Comparison of ENCODE assay signal across 8 mouse cellular contexts in genomic region chr13:55535796-55536193, GRCm38 (mm10). TPM values are rescaled to one million over a fixed set of nuclear protein-coding genes. Genes with fewer than 3 reads are reported as not detected.
DNase-seq lines count a peak whose midpoint lies in the region; ATAC-seq lines count a peak whose summit lies in the region.

No protein-coding gene starts in this region.

- no peaks in the 10 kb centered on the region for H3K27me3 ChIP-seq in lung, embryonic 15.5 days
- H3K27me3 ChIP-seq in embryonic facial prominence, embryonic 11.5 days (ENCODE audit: control insufficient read depth, insufficient read depth, low read length), result no peaks in the 10 kb centered on the region
- H3K27me3 ChIP-seq in intestine, embryonic 15.5 days (replicated peaks), result no peaks in the 10 kb centered on the region
- no peaks in the 10 kb centered on the region for H3K27me3 ChIP-seq in neural tube, embryonic 13.5 days

- peak overlapping the region; percentile 98 for H3K4me3 ChIP-seq in lung, embryonic 15.5 days
- peak overlapping the region; percentile 87 for H3K4me3 ChIP-seq in embryonic facial prominence, embryonic 11.5 days (ENCODE audit: low read depth, low read length)
- peak overlapping the region; percentile 94 for H3K4me3 ChIP-seq in intestine, embryonic 15.5 days (replicated peaks)
- H3K4me3 ChIP-seq in neural tube, embryonic 13.5 days, result peak overlapping the region; percentile 90

- no peak for DNase-seq in lung, postnatal 4 days
- no peak for DNase-seq in embryonic facial prominence, embryonic 11.5 days (ENCODE audit: low spot score)
- DNase-seq in left cerebral cortex, postnatal 25 days (ENCODE audit: low spot score in 2 of 2), result no peak
- DNase-seq in adrenal gland, postnatal 10 days, result no peak

- H3K4me1 ChIP-seq in lung, embryonic 15.5 days, result peaks cover 15% of the 10 kb centered on the region
- no peaks in the 10 kb centered on the region for H3K4me1 ChIP-seq in embryonic facial prominence, embryonic 11.5 days (ENCODE audit: control insufficient read depth, insufficient read depth, low read length)
- H3K4me1 ChIP-seq in intestine, embryonic 15.5 days (replicated peaks), result peaks cover 8% of the 10 kb centered on the region
- H3K4me1 ChIP-seq in neural tube, embryonic 13.5 days (replicated peaks), result peaks cover 18% of the 10 kb centered on the region

- no peaks in the 10 kb centered on the region for H3K9me3 ChIP-seq in lung, embryonic 15.5 days
- H3K9me3 ChIP-seq in embryonic facial prominence, embryonic 11.5 days (replicated peaks; ENCODE audit: control insufficient read depth, low read length), result no peaks in the 10 kb centered on the region
- H3K9me3 ChIP-seq in intestine, embryonic 15.5 days, result no peaks in the 10 kb centered on the region
- H3K9me3 ChIP-seq in neural tube, embryonic 13.5 days, result no peaks in the 10 kb centered on the region

- peak overlapping the region; percentile 87 for H3K9ac ChIP-seq in lung, embryonic 15.5 days
- H3K9ac ChIP-seq in embryonic facial prominence, embryonic 11.5 days (replicated peaks; ENCODE audit: low read length), result peak overlapping the region; percentile 73
- H3K9ac ChIP-seq in intestine, embryonic 15.5 days, result peak overlapping the region; percentile 84
- peak overlapping the region; percentile 86 for H3K9ac ChIP-seq in neural tube, embryonic 13.5 days

- ATAC-seq in lung, embryonic 15.5 days (ENCODE audit: borderline replicate concordance, extremely low read depth, low FRiP score, low TSS enrichment), result peak; percentile 16
- ATAC-seq in embryonic facial prominence, embryonic 11.5 days (replicated peaks; ENCODE audit: insufficient number of reproducible peaks, low FRiP score, low TSS enrichment, low read depth), result 0 out of 2 replicates have a peak, but pooled peaks have one; percentile 2
- no peak; the same call in 1 of the 2 replicates for ATAC-seq in intestine, embryonic 15.5 days
- ATAC-seq in neural tube, embryonic 13.5 days (ENCODE audit: low read depth), result peak; percentile 52
- ATAC-seq in granulocyte monocyte progenitor cell, adult 5-6 weeks (replicated peaks; ENCODE audit: poor library complexity, severe bottlenecking), result no peak

- WGBS in lung, embryonic 15.5 days, result 14% methylated on average over 17 of the region's 17 CpGs
- WGBS in embryonic facial prominence, embryonic 11.5 days, result 17% methylated on average over 17 of the region's 17 CpGs
- WGBS in intestine, embryonic 15.5 days, result 17% methylated on average over 17 of the region's 17 CpGs
- 17% methylated on average over 17 of the region's 17 CpGs for WGBS in neural tube, embryonic 13.5 days

- intact Hi-C loops in left cerebral cortex, postnatal 25 days (cut with DNase I), result loop anchor here (5.0 kb wide), 1 partner anchor 128 kb away; no protein-coding TSS in a partner anchor

- H3K36me3 ChIP-seq in lung, embryonic 15.5 days, result peaks cover 64% of the 10 kb centered on the region
- peaks cover 16% of the 10 kb centered on the region for H3K36me3 ChIP-seq in embryonic facial prominence, embryonic 11.5 days (replicated peaks; ENCODE audit: control insufficient read depth, insufficient read depth, low read depth, low read length)
- peaks cover 39% of the 10 kb centered on the region for H3K36me3 ChIP-seq in intestine, embryonic 15.5 days
- H3K36me3 ChIP-seq in neural tube, embryonic 13.5 days, result peaks cover 75% of the 10 kb centered on the region

- H3K4me2 ChIP-seq in lung, embryonic 15.5 days, result peak overlapping the region; percentile 89
- peak overlapping the region; percentile 90 for H3K4me2 ChIP-seq in embryonic facial prominence, embryonic 11.5 days (ENCODE audit: low read depth, low read length)
- peak overlapping the region; percentile 87 for H3K4me2 ChIP-seq in intestine, embryonic 15.5 days (replicated peaks)
- H3K4me2 ChIP-seq in neural tube, embryonic 13.5 days, result peak overlapping the region; percentile 98

- no peak overlapping the region for H3K27ac ChIP-seq in lung, embryonic 15.5 days
- H3K27ac ChIP-seq in embryonic facial prominence, embryonic 11.5 days (replicated peaks; ENCODE audit: low read depth, low read length), result peak overlapping the region; percentile 67
- H3K27ac ChIP-seq in intestine, embryonic 15.5 days, result 0 out of 2 replicates have a peak overlapping the region, but pooled peaks have one; percentile 56
- peak overlapping the region; percentile 86 for H3K27ac ChIP-seq in neural tube, embryonic 13.5 days (replicated peaks)

RNA-seq across cellular contexts. Expression of gene Ddx41, which starts 0.7 kb away (rescaled TPM):
- polyA plus RNA-seq in lung, embryonic 15.5 days (2015; fragmentation: Nextera tagmentation; extraction: Ambion mirVana), result 65.7 and 67.2 TPM in 2 replicates
- 77.7 and 81.4 TPM in 2 replicates for polyA plus RNA-seq in embryonic facial prominence, embryonic 11.5 days (2014; fragmentation: Nextera tagmentation; extraction: Ambion mirVana)
- 50.9 and 51.0 TPM in 2 replicates for polyA plus RNA-seq in intestine, embryonic 15.5 days (2015; fragmentation: Nextera tagmentation; extraction: Ambion mirVana)
- polyA plus RNA-seq in neural tube, embryonic 13.5 days (2015; fragmentation: Nextera tagmentation; extraction: Ambion mirVana), result 51.6 and 54.4 TPM in 2 replicates
- 10 to 100 TPM; 53.6 to 58.0 TPM for total RNA-seq in left cerebral cortex, postnatal 25 days (2021)
- 10 to 100 TPM; 38.5 to 39.9 TPM for total RNA-seq in adrenal gland, postnatal 10 days (2021)
- 54.4 and 69.5 TPM in 2 replicates for total RNA-seq in granulocyte monocyte progenitor cell, adult 5-6 weeks (2014; fragmentation: Nextera tagmentation)
- total RNA-seq in granulocyte monocyte progenitor cell, adult 5-6 weeks (2017), result 73.7 and 81.8 TPM in 2 replicates

RNA-seq across cellular contexts. Expression of gene Dok3, which starts 6.7 kb away (rescaled TPM):
- polyA plus RNA-seq in lung, embryonic 15.5 days (2015; fragmentation: Nextera tagmentation; extraction: Ambion mirVana), result 2.7 and 3.1 TPM in 2 replicates
- polyA plus RNA-seq in embryonic facial prominence, embryonic 11.5 days (2014; fragmentation: Nextera tagmentation; extraction: Ambion mirVana), result 1.0 and 1.3 TPM in 2 replicates
- 3.1 and 3.6 TPM in 2 replicates for polyA plus RNA-seq in intestine, embryonic 15.5 days (2015; fragmentation: Nextera tagmentation; extraction: Ambion mirVana)
- 4.2 and 4.6 TPM in 2 replicates for polyA plus RNA-seq in neural tube, embryonic 13.5 days (2015; fragmentation: Nextera tagmentation; extraction: Ambion mirVana)
- 10 to 100 TPM in 1 of 2 experiments, 1 to 10 TPM in 1; 9.7 to 13.2 TPM for total RNA-seq in left cerebral cortex, postnatal 25 days (2021)
- total RNA-seq in adrenal gland, postnatal 10 days (2021), result 1 to 10 TPM; 5.0 to 5.1 TPM
- total RNA-seq in granulocyte monocyte progenitor cell, adult 5-6 weeks (2014; fragmentation: Nextera tagmentation), result 26.2 and 59.4 TPM in 2 replicates
- total RNA-seq in granulocyte monocyte progenitor cell, adult 5-6 weeks (2017), result 32.7 and 40.6 TPM in 2 replicates

RNA-seq across cellular contexts. Expression of gene Pdlim7, which starts 22.3 kb away (rescaled TPM):
- polyA plus RNA-seq in lung, embryonic 15.5 days (2015; fragmentation: Nextera tagmentation; extraction: Ambion mirVana), result 169 and 176 TPM in 2 replicates
- polyA plus RNA-seq in embryonic facial prominence, embryonic 11.5 days (2014; fragmentation: Nextera tagmentation; extraction: Ambion mirVana), result 124 and 136 TPM in 2 replicates
- 187 and 195 TPM in 2 replicates for polyA plus RNA-seq in intestine, embryonic 15.5 days (2015; fragmentation: Nextera tagmentation; extraction: Ambion mirVana)
- polyA plus RNA-seq in neural tube, embryonic 13.5 days (2015; fragmentation: Nextera tagmentation; extraction: Ambion mirVana), result 155 and 167 TPM in 2 replicates
- 10 to 100 TPM; 89.6 to 96.1 TPM for total RNA-seq in left cerebral cortex, postnatal 25 days (2021)
- 10 to 100 TPM; 31.6 to 39.4 TPM for total RNA-seq in adrenal gland, postnatal 10 days (2021)
- 10.2 and 23.3 TPM in 2 replicates for total RNA-seq in granulocyte monocyte progenitor cell, adult 5-6 weeks (2014; fragmentation: Nextera tagmentation)
- 4.1 and 5.7 TPM in 2 replicates for total RNA-seq in granulocyte monocyte progenitor cell, adult 5-6 weeks (2017)

RNA-seq across cellular contexts. Expression of gene Fam193b, which starts 35.1 kb away (rescaled TPM):
- polyA plus RNA-seq in lung, embryonic 15.5 days (2015; fragmentation: Nextera tagmentation; extraction: Ambion mirVana), result 33.4 and 40.3 TPM in 2 replicates
- polyA plus RNA-seq in embryonic facial prominence, embryonic 11.5 days (2014; fragmentation: Nextera tagmentation; extraction: Ambion mirVana), result 36.7 and 37.0 TPM in 2 replicates
- 22.9 and 23.5 TPM in 2 replicates for polyA plus RNA-seq in intestine, embryonic 15.5 days (2015; fragmentation: Nextera tagmentation; extraction: Ambion mirVana)
- polyA plus RNA-seq in neural tube, embryonic 13.5 days (2015; fragmentation: Nextera tagmentation; extraction: Ambion mirVana), result 49.9 and 55.4 TPM in 2 replicates
- 10 to 100 TPM; 67.0 to 84.3 TPM for total RNA-seq in left cerebral cortex, postnatal 25 days (2021)
- 10 to 100 TPM; 32.4 to 52.0 TPM for total RNA-seq in adrenal gland, postnatal 10 days (2021)
- 36.0 and 59.5 TPM in 2 replicates for total RNA-seq in granulocyte monocyte progenitor cell, adult 5-6 weeks (2014; fragmentation: Nextera tagmentation)
- 28.4 and 31.9 TPM in 2 replicates for total RNA-seq in granulocyte monocyte progenitor cell, adult 5-6 weeks (2017)

RNA-seq across cellular contexts. Expression of gene Tmed9, which starts 37.7 kb away (rescaled TPM):
- 179 and 184 TPM in 2 replicates for polyA plus RNA-seq in lung, embryonic 15.5 days (2015; fragmentation: Nextera tagmentation; extraction: Ambion mirVana)
- polyA plus RNA-seq in embryonic facial prominence, embryonic 11.5 days (2014; fragmentation: Nextera tagmentation; extraction: Ambion mirVana), result 55.6 and 57.8 TPM in 2 replicates
- polyA plus RNA-seq in intestine, embryonic 15.5 days (2015; fragmentation: Nextera tagmentation; extraction: Ambion mirVana), result 110 and 122 TPM in 2 replicates
- polyA plus RNA-seq in neural tube, embryonic 13.5 days (2015; fragmentation: Nextera tagmentation; extraction: Ambion mirVana), result 99.2 and 106 TPM in 2 replicates
- total RNA-seq in left cerebral cortex, postnatal 25 days (2021), result 100 to 1,000 TPM; 129 to 134 TPM
- 100 to 1,000 TPM; 144 to 146 TPM for total RNA-seq in adrenal gland, postnatal 10 days (2021)
- 117 and 127 TPM in 2 replicates for total RNA-seq in granulocyte monocyte progenitor cell, adult 5-6 weeks (2014; fragmentation: Nextera tagmentation)
- total RNA-seq in granulocyte monocyte progenitor cell, adult 5-6 weeks (2017), result 229 and 241 TPM in 2 replicates

Comparison
In these comparisons a context has a peak if more than half of its experiments do, and no peak if none do; other contexts are left out.
1. ATAC-seq: peak in lung, embryonic 15.5 days (single experiment), embryonic facial prominence, embryonic 11.5 days (single experiment) and neural tube, embryonic 13.5 days (single experiment); none in intestine, embryonic 15.5 days (single experiment) and granulocyte monocyte progenitor cell, adult 5-6 weeks (single experiment).
2. Peak in every context shown above with its lines, with median percentiles within 50 percentile points of each other: H3K4me2 ChIP-seq, H3K4me3 ChIP-seq and H3K9ac ChIP-seq.